Mouse (Mus musculus) layer of hippocampus, adult 11-12 months (tissue): ENCODE results near the gene Cog1.

ENCODE experiments used
- DNase-seq: peaks from one replicate; pipeline ENCODE4 v3.0.0; 2022; ENCODE audit warnings: low spot score

The Cog1 gene

DNA sequence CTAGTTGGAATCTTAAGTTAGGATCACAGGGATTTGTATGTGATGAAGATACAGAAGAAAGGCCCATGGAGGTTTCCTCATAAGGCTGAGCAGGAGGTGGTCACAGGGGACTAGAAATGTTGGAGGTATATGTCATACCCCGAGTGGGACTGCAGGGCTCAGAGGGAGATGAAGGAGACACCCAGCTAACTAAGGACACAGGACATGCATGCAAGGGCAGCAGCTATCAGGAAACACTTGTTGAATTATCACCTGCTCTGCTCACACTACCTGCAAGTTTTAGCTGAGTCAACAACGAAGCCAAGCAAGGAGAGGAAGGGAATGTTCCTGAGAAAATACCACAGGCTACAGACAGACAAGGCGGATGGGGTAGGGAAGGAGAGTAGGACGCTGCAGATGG lies 18.7 kb downstream of the Cog1 start:
- no peak for DNase-seq

DNA sequence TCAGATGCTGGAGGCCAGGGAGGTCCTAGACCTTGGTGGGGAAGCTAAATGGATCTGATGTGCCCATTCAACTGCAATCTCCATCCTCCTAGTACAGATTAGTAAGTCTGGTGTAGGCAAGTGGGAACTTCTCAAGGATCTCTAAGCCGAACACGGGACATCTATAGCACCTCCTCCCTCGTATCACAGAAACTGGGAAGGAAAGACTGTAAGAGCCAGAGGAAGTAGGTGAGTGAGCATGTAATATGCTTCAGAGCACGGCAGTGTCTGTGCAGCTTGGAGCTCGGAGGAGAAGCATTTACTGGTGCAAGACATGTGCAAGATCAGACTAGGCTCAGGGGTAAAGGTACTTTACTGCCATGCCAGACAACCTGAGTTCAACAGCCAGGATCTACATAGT lies 19.9 kb downstream of the Cog1 start:
- no peak for DNase-seq

DNA sequence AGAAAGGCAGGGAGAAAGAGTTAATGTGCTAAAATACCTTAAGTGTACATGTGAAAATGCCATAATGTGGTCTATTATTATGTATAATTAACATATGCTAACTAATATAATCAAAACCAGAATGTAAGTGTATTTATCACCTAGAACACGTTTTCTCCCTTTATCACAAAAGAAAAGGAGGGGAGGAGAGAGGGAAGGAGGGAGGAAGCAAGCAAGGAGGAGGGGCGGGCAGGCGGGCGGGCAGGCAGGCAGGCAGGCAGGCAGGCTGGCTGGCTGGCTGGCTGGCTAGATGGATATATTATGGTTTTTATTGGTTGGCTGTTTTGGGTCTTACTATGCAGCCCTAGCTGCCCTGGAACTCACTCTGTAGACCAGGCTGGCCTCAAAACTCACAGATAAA lies 20.7 kb downstream of the Cog1 start:
- DNase-seq, result no peak

DNA sequence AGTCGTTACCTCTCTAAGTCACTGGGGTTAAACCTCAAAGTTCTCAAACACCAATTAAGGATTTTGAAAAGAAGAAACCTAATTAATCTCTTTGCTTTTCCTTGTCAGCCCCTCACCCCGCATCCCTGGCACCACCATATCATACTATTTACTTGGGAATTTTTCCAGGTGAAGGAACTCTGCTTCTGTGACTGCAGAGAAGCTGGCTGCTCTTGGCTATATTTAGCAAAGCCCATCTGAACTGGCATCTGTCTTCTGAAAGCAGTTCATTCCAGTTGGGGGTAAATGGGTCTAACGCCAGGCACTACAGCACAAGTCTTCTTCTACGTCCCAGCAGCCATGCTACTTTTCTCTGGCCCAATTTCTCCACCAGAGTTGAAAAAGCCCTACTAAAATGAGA lies 24.6 kb downstream of the Cog1 start:
- no peak for DNase-seq

DNA sequence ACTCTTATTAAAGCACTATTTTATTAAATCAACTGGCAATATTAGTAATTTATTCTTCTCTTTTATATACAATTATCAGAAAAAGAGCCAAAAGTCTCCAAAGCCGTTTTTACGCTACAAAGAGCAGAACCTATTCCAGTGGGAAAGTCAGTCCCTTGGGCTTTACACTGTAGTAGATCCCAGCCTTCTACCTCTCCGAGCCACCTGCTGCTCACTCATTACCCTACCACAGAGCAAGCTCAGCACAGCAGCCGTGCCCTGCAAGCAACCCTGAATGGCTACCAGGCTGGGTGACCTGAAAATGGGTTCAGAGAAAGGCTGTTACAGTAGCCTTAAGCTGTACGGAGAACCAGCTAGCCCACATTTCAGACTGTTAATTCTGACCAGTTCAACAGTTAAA lies 25.6 kb downstream of the Cog1 start:
- no peak for DNase-seq

DNA sequence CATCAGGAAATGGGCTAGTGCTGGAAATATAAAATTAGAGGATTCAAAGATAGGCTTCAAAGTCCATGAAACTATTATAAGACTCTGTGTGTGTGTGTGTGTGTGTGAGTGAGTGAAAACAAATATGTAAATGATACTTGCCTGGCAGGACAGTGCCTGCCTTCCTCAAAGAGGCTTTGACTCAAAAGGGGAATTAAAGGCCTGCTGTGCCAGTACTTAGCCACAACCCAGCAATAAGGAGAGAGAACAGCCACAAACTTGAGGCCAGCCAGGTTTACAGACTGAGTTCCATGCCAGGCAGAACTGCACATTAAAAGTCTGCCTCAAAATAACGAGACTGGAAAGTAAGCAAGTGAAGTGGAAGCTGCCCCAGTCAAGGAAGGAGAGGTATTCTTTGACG lies 27.9 kb downstream of the Cog1 start:
- no peak for DNase-seq

DNA sequence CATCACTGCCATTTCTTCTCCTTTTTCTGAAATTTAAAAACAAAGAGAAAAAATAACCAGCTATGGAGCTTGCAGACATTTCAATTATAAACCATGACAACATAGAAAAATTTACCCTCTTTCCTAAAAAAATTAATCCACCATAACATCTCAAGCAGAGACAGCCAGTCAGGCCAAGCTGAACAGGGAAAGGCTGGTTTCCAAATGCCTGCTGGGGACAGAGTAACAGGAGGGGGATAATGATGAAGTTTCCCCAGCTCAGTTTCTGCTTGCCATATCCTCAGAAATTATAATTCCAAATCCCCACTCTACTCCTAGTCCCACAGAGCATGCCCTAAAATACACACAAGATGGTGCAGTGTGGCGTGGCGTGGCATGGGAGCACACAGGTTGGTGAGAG lies 28.4 kb downstream of the Cog1 start:
- DNase-seq, result no peak

DNA sequence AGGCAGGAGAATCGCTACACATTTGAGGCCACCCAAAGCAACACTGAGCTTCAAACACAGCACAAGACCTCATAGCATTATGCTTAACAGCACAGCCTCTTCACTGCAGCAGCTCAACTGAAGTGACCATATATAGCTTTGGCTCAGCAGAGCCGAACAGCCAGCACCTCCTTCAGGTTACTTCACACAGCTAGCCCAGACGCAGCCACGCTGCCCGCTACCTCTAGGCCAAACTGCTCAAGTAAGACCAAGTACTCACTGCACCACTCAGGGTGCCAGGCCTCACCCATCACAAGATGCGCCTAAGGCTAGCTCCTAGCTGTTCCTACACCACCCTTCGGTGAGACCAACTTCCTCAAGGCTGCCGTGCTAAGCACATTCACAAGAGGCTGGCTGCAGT lies 29.4 kb downstream of the Cog1 start:
- no peak for DNase-seq

DNA sequence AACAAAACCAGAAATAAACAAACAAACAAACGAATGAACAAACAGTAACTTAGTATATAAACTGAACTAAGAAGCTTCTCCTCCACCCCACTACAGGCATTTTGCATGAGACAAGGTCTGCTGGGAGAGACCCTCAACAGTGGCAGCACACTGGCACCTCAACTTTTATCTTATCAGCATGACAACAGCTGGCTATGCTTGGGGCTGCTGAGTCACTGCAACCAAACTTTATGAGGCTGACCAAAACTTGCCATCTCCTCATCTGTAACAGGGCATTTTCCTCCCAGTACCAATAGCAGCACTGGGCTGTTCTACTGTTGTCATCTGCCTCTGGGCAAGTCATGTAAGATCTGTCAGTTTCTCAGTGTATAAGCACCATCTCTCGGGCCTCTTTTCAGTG lies 32.0 kb downstream of the Cog1 start:
- DNase-seq, result no peak

DNA sequence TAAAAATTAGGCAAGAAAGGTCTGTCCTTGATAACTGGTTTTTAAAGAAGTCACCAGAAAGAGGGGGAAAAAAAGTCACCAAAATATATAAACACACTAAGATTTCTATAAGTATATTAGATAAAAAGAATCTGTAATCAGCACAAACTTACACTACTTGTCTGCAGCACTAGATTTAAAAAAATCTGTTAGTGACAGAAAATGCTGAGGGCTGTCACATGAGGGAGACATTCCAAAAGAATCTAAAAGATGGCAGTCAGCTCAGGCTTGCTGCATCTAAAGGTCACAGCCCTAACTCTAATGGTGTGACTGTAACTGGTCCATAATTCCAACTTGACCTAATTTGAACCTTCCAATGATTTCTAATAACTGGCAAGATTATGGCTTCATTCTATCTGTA lies 33.0 kb downstream of the Cog1 start:
- no peak for DNase-seq

DNA sequence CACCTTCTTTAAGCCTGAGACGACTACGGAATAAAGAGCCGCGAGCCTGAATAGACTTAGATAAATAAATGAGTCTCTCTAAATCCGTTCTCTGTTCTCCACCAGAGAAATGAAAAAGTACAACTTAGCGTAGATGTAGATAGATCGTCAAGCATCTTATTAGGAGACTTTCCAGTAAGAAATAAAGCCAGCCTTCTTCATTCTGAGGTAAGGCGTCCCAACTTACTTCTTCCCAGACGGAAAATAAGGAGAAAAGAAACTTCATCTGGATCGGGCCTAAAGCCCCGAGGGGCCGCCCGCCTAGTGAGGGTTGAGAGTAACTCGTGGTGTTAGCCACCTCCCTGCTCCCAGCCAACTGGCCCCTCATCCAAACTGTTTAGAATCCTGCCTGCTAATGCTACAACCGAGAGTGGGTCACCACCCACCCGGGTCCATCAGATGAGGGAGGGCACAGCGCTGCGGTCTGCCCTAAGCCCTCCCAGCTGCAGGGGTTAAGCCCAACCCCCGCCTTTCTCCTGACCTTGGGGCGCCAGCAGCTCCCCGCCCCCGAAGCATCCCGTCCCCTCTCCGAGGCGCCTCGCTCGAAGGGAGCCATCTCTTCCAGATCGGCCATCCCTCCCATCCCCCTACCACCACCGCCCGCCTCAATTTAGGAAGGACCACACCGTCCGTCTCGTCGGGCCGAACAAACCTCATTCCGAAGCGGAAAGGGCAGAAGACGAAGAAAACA lies 34.1 kb downstream of the Cog1 start:
- DNase-seq, result peak; percentile 41

DNA sequence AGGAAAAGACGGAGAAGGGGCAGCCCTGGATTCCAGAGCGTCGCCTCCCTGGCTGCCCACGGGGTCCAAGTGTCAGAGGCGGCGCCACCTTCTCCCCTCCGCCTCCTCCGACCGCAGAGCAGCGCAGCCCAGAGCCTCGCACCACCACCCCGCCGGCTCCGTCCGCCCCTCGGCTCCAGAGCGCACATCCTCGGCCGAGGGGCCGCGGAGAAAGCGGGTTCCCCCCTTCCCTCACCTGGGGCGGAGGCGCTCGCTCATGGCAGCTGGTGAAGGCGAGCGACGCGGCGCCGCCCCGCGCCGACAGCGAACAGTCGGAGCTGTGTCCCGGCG lies 34.6 kb downstream of the Cog1 start:
- DNase-seq, result no peak

DNA sequence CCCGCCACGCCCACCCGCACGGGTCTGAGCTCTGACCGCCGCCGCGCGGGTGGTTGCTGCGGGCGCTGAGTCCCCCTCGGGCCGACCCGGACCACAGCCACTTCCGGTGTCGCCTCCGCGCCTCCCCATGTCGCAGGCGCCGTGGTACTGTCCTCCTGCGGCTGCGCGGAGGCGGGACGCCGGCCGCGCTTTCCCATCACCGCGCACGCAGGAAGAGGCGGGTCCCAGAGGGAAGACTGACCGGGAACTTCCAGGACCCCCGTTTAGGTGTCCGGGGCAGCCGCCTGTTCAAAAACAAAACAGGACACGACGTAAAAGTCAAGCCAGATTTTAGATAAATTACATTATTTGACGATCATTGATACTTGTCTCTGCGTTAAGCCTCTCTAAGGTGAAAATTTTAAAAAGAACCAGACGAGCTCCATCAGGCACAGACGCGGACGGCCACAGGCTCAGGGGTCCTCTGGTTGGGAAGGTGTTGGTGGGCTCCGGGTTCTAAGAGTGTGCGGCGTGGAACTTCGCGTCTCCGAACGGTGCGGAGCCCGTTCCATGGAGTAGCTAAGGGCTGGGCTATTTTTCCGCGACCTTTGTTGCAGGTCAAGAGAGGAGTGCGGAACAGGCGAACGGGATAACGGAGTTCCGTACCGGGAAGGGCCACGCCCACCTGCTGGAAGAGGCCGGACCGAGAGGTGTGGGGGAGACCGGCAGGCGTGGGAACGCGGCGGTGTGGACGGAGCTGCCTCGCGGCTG lies 35.2 kb downstream of the Cog1 start, which contains the start of the genes Fam104a and D11Wsu47e:
Gene Fam104a (minus strand): TSS at position 199 of the 750 bp plus-strand sequence.
Gene D11Wsu47e (plus strand): TSS at position 456 of the 750 bp plus-strand sequence.
- DNase-seq, result peak; percentile 95

DNA sequence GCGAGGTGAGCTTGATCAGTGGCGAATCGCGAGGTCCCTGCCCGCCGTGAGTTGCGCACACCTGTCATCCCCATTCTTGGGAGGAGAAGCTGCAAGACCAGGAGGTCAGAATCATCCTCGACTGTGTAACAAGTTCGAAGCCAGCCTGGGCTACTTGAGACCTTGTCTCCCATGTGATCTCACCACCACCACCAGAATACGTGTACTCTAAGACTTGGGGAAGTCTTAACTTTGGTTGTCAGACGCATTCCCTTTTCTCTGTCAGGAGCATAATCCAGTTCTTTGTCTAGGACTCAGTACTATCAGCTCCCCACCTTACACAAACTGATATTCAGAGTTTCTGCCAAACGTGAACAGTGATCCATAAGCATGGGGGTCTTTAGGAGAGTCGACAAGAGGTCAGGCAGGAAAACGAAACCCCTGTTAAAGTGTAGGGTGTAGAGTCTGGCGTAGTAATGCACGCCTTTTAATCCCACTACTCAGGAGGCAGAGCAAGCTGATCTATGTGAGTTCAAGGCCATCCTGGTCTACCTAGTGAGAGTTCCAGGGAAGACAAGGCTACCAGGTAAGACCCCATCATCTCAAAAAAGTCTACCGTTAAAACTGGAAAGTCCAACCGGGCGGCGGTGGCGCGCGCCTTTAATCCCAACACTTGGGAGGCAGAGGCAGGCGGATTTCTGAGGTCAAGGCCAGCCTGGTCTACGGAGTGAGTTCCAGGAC lies 35.9 kb downstream of the Cog1 start:
- no peak for DNase-seq

DNA sequence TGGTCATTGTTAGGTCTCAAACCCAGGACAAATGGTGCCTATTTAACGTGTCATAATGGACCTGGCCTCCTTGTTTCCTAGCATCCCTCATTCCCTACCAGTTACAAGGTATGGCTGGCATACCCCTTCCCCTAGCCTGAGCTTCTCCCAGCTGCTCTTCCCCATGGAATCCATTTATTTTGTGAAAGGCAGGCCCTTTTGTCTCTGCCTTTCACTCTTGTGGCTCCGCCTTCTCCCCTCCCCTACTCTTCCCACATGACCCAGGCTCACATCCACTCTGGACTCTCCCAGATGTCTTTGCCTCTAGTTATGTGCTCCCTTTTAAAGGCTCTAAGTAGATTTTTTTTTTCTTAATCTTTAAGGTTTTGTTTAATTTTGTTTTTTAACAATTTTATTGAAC lies 38.1 kb downstream of the Cog1 start:
- no peak for DNase-seq

DNA sequence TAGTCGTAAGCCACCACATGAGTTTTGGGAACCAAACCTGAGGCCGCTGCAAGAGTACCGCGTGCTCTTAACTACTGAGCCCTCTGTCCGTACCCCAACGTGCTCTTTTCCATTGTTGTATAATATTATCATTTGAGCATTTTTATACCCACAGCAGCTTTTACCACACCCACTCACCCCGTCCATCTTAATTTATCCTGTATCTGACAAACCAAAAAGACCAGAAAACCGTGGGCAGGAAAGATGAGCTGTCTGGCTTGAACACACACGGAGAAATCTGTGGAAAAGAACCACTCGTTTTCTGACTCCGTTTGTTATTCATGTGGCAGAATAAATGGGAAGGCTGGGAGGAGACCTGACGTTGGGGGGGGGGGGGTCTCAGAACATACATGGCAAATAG lies 41.5 kb downstream of the Cog1 start:
- DNase-seq, result peak; percentile 39

DNA sequence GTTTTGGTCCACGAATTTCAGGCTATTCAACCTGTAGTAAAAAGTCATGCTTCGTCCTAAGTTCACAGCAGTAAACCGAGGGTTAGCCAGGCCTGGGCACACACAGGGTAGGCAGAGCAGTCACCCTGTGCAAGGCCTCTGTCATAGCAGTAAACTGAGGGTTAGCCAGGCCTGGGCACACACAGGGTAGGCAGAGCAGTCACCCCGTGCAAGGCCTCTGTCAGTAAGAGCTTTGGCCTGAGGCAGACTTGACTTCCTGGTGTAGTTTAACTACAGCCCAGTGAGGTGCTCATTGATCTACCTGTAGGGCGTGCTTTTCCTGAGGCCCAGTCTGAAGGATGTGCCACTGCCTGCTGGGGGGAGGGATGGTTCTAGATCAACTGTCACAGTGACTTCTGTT lies 42.3 kb downstream of the Cog1 start:
- DNase-seq, result no peak

DNA sequence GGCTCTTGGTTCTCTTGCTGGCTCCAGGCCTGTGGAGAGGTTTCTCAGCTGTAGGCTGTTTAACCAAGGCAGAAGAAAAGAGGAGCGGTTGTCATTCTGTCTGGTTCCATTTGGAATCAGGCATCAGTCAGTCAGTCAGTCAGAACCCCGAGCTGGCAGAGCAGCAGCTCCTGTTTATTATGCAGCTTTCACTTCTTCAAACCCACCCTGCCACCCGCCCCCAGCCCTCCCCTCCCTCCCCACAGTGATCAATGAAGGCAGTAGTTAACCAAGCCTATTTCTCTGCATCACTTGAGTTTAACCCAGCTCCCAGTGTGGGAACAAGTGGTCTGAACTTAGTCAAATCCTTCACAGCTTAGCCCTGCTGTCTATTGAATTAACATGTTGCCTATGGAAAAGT lies 42.9 kb downstream of the Cog1 start:
- no peak for DNase-seq

DNA sequence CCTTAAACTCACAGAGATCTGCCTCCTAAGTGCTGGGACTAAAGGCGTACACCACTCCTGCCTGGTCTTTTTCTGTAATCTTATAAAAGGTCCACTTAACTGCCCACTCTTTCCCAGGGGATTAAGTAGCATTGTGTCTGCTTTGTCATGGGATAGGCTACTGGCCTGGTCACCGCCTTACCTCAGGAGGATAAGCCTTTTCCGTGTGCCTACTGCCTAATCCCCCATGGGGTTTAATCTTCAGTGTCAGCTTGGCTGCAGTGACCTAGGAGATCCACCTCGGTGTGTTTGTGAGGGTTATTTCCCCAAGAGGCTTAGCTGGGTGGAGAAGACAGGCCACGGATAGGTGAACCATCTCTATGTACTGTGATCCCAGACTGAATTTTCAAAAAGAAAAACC lies 48.6 kb downstream of the Cog1 start:
- no peak for DNase-seq

DNA sequence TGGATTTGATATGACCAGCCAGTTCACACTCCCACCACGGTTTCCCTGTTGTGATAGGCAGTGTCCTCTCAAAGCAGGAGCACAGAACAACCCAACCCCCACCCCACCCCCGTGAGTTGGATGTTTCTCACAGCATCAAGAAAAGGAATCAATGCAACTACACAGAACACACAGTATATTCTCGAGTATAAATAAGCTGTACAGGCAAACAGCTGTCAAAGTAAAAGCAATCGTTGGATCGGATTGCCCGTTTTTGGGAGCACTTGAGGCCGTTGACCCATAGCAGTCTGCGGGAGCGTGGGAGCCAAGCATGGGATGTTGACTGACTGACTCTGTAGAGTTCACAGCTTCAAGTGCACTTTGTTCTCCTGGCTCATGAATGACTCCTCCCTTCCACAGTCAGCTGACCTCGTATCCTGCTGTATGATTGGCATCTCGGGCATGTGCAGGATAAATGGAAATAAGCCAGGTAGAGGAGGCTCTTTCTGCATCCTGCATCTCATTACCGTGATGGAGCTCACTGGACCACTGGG lies 49.1 kb downstream of the Cog1 start:
- DNase-seq, result no peak

DNA sequence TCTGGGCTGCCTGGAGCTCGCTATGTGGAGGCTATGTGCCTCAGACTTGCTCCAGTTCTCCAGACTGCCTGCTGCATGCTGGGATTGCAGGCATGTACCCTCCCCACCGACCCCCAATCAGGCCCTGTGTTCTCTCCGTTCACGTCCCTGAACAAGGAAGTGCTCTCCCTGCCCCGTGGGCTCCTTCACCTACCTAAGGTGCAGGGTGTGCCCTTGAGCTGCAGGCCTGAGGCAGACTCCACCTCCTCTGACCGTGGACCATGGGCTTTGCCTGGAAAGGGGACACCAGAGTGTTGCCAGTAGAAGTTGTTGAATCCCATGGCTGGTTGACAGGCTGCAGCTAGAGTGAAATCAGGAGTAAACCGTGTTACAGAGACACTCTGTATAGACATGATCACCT lies 50.7 kb downstream of the Cog1 start:
- DNase-seq, result no peak

DNA sequence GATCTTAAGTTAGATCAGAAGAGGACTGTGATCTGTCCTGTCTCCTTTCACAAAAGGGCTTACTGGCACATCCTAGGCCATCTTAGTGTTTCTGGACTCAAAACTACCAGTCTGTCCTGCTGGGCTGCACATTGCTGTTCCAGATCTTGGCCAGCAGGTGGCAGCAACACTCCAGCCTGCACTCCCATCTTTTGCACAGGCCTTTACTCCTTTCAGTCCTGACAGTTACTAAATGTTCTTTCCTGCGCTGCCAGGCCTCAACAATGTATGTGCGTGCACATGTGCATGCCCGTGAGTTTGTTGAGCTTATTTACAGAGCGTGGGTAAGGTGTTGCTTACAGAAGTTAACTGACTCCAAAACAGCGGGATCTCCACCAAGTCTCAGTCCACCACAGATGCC lies 54.8 kb downstream of the Cog1 start:
- DNase-seq, result peak; percentile 84
